Mouse (Mus musculus) neural tube, embryonic 14.5 days (tissue): ENCODE results near the gene Serp2. TPM values are rescaled to one million over a fixed set of nuclear protein-coding genes. Genes with fewer than 3 reads are reported as not detected.

ENCODE experiments used
- ATAC-seq: fragments of 200-750 bp; cut with Nextera tagmentation; 2 replicates; pipeline ENCODE4 v1.8.0; 2017; ENCODE audit warnings: low read depth, mild to moderate bottlenecking, moderate TSS enrichment, moderate library complexity
- H3K27ac ChIP-seq: fragments of 300-500 bp; sonication (generic); 2 replicates; pipeline ENCODE4 v1.5.1; 2014; ENCODE audit warnings: low read depth, mild to moderate bottlenecking, control low read depth, low read length, moderate library complexity, mixed read lengths
- H3K27me3 ChIP-seq: fragments of 300-500 bp; sonication (generic); 2 replicates; pipeline ENCODE4 v1.6.1; 2014; ENCODE audit warnings: low read length; ENCODE audit not compliant: control insufficient read depth, insufficient read depth
- H3K36me3 ChIP-seq: fragments of 300-500 bp; sonication (generic); 2 replicates; pipeline ENCODE4 v1.6.1; 2014; ENCODE audit warnings: low read length, mixed read lengths; ENCODE audit not compliant: control insufficient read depth, insufficient read depth
- H3K4me1 ChIP-seq: fragments of 300-500 bp; sonication (generic); 2 replicates; pipeline ENCODE4 v1.6.1; 2014; ENCODE audit warnings: low read length; ENCODE audit not compliant: control insufficient read depth, insufficient read depth
- H3K4me2 ChIP-seq: fragments of 300-500 bp; sonication (generic); 2 replicates; pipeline ENCODE4 v1.6.1; 2014; ENCODE audit warnings: mild to moderate bottlenecking, low read depth, low read length, control low read depth
- H3K4me3 ChIP-seq: fragments of 300-500 bp; sonication (generic); 2 replicates; pipeline ENCODE4 v1.5.1; 2014; ENCODE audit warnings: low read depth, low read length, control low read depth, mixed read lengths
- H3K9ac ChIP-seq: fragments of 300-500 bp; sonication (generic); replicated peaks from 2 replicates; pipeline ENCODE4 v1.6.1; 2014; ENCODE audit warnings: low read depth, mild to moderate bottlenecking, control low read depth, low read length, mixed read lengths
- H3K9me3 ChIP-seq: fragments of 300-500 bp; sonication (generic); 2 replicates; pipeline ENCODE4 v1.6.1; 2016; ENCODE audit warnings: low read length; ENCODE audit not compliant: control insufficient read depth
- WGBS: fragments of 180-500 bp; shearing (Covaris S2); extraction: QIAGEN DNeasy Blood & Tissue Kit; methylation state at CpG from one replicate; pipeline ENCODE4 v1.1.7; 2014; 5-methylcytosine and 5-hydroxymethylcytosine counted together
- polyA plus RNA-seq: library from polyadenylated mRNA; unstranded; fragments of >200 nt; fragmentation: Nextera tagmentation; extraction: Ambion mirVana; gene quantifications from 2 replicates; pipeline ENCODE4 v1.2.1, GENCODE M21; 2014

The Serp2 gene
- polyA plus RNA-seq, 1 experiment from 2014 or later, result 265 TPM

DNA sequence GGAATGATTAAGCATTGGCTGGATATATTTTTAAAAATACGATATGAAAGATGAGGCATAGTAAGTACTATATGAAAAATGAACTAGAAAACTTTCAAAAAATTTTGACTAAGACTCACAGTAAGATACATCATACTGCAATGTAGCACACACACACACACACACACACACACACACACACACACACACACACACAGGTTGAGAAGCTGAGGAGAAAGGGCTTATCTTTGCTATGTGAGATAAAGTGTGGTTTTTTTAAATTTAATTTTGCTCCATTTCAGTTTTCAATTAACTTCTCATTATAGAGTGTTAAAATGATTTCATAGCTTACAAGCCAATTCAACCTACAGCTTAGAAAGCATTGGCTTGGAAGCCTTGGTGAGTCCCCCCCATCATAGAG is 33.3 kb downstream of the Serp2 start:
- H3K9me3 ChIP-seq, result no peaks in the 10 kb centered on the region
- no peaks in the 10 kb centered on the region for H3K36me3 ChIP-seq
- H3K9ac ChIP-seq, result no peak overlapping the region
- no peak overlapping the region for H3K4me3 ChIP-seq
- H3K4me2 ChIP-seq, result no peak overlapping the region
- H3K4me1 ChIP-seq, result no peaks in the 10 kb centered on the region
- H3K27ac ChIP-seq, result no peak overlapping the region
- 72% methylated on average over 1 of the region's 1 CpGs for WGBS
- no peaks in the 10 kb centered on the region for H3K27me3 ChIP-seq
- ATAC-seq, result no peak

DNA sequence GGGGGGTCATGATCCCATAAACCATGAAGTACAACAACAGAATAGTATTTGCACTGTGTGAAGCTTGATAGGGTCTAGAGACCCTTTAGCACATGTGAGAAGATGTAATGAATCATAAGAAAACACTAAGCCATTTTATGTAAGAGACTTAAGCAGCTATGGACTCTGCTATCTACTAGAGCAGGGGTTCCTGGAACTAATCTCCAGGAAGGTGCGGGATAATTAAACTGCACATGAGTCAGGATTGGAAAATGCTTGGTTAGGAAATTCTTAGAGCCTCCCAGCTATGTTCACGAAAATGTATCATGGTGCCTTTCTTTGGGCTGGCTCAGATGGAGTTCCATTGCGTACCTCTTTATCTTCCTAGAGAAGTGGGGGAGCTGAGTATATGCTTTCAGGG is 35.4 kb downstream of the Serp2 start:
- Histone ChIP-seq H3K27ac (no peak overlapping the region), H3K27me3 (no peaks in the 10 kb centered on the region), H3K9ac (no peak overlapping the region), H3K4me2 (no peak overlapping the region), H3K36me3 (no peaks in the 10 kb centered on the region), H3K4me3 (no peak overlapping the region), H3K9me3 (no peaks in the 10 kb centered on the region), H3K4me1 (no peaks in the 10 kb centered on the region)
- ATAC-seq, result no peak
- WGBS, result 96% methylated on average over 3 of the region's 3 CpGs

DNA sequence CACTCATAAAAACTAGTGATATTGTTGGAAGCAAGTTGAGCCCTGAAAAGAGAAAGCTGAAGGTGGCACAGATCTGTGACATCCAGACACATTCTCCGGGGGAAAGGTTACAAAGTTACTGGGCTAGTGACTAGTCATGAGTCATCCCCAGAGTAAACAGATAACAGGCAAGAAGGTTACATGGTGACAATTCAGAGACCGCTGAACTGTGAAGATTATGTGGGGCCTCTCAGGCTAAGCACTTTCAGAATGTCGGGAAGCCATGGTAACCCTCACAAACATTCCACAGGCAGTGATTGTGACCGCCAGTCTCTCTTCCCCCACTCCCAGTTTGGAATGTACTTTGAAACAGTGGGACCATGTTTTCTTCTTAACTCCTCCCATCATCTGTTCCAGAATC is 36.1 kb downstream of the Serp2 start:
- H3K9me3 ChIP-seq, result no peaks in the 10 kb centered on the region
- no peak overlapping the region for H3K4me3 ChIP-seq
- H3K9ac ChIP-seq, result no peak overlapping the region
- H3K27me3 ChIP-seq, result no peaks in the 10 kb centered on the region
- ATAC-seq, result no peak
- 56% methylated on average over 4 of the region's 4 CpGs for WGBS
- no peaks in the 10 kb centered on the region for H3K36me3 ChIP-seq
- no peak overlapping the region for H3K4me2 ChIP-seq
- no peaks in the 10 kb centered on the region for H3K4me1 ChIP-seq
- no peak overlapping the region for H3K27ac ChIP-seq

DNA sequence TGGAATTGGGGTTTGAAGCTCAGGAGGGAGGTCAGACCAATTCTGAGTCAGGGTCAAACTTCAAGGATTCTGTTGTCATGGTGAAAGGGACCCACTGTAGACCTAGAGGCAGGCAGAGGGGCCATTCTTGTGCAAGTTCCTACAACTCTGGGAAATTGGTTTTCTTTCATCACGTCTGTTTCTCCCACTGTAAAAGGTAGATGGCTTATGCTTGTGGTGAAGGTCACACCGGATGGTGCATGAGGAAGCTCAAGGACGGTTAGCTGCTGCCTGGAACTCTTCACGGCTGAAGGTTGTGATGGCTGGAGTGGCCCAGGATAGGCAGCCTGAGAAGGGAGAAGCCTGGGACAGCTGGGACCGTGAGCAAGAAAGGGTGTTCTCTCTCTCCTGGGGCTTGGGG is 38.5 kb downstream of the Serp2 start:
- no peaks in the 10 kb centered on the region for H3K36me3 ChIP-seq
- no peak for ATAC-seq
- H3K4me3 ChIP-seq, result no peak overlapping the region
- no peak overlapping the region for H3K9ac ChIP-seq
- no peaks in the 10 kb centered on the region for H3K9me3 ChIP-seq
- no peak overlapping the region for H3K27ac ChIP-seq
- H3K4me1 ChIP-seq, result peaks cover 9% of the 10 kb centered on the region
- H3K4me2 ChIP-seq, result no peak overlapping the region
- H3K27me3 ChIP-seq, result no peaks in the 10 kb centered on the region
- 89% methylated on average over 5 of the region's 5 CpGs for WGBS

DNA sequence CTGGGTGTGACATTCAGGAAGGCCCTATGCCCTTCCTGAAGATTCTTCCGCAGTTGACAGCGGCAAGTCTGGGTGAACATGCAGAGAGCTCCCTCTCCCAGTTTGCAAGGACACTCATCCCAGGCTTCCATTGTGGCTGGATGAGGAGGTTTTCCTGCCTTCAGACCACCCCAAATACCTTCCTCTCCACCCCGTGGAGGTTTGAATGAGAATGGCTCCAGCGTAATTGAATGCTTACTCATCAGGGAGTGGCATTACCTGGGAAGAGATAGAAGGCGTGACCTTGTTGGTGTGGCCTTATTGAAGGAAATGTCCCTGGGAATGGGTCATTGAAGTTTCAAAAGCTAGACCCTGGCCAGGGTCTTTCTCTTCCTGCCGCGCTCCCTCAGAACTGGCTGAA is 41.1 kb downstream of the Serp2 start:
- Histone ChIP-seq H3K27me3 (no peaks in the 10 kb centered on the region), H3K36me3 (no peaks in the 10 kb centered on the region), H3K27ac (no peak overlapping the region), H3K4me3 (no peak overlapping the region), H3K4me2 (no peak overlapping the region), H3K4me1 (peaks cover 11% of the 10 kb centered on the region), H3K9me3 (no peaks in the 10 kb centered on the region), H3K9ac (no peak overlapping the region)
- no peak for ATAC-seq
- WGBS, result 79% methylated on average over 7 of the region's 7 CpGs

DNA sequence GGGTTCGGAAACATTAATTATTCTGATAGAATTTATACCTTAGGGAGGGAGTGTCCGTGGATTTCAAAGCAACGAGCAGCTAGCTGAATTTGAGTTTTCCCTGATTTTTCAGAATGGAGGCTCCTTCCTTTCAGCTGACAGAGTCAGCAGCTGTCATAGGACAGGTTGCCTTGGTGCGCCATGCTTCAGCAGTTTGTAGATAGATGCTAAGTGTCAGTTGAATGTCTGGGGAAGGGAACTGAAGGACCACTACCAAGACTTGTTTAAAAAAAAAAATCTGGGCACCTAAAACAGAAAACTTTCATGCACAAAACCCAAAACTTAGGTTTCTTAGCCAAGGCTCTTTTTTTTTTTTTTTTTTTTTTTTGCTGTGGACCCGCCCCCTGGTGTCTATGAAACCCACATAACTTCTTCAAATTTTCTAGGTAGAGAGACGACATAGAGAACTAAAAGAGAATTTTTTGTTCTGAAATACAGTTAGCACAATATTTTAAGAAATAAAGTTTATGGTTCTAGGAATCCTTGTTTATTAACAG is 42.6 kb downstream of the Serp2 start:
- Histone ChIP-seq H3K27ac (no peak overlapping the region), H3K4me3 (no peak overlapping the region), H3K9me3 (no peaks in the 10 kb centered on the region), H3K4me2 (no peak overlapping the region), H3K4me1 (peaks cover 11% of the 10 kb centered on the region), H3K9ac (no peak overlapping the region), H3K27me3 (no peaks in the 10 kb centered on the region), H3K36me3 (no peaks in the 10 kb centered on the region)
- ATAC-seq, result no peak
- 51% methylated on average over 6 of the region's 6 CpGs for WGBS

DNA sequence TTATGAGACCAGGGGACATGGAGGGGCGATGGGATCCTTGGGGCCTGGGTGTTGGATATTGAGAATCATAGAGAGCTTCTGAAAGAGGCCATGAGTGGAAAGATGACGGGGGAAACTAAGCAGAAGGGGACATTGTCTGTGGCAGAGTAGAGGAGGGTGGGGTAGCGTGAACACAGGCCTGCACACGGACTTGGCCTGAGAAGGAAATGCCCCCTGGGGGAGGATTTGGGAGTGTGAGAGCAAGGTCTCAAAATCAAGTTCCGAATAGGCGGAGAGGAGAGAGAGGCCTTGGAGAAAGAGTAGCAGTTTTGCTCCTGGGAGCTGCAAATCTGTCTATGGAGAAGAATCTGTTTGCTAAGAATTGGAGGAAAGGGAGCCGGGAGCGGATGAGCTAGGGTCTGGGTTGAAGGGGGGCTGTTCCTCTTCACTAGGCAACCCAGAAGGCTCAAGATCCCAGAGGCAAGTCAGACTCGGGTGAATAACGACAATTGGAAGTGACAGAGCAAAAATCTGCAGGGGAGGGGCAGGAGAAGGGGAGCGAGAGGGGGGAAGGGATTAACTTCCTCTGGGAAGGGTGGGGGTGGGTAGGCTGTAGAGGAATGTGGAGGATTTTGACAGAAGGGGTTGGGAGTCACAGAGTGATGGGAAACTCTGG is 43.2 kb downstream of the Serp2 start:
- no peak overlapping the region for H3K4me2 ChIP-seq
- H3K27ac ChIP-seq, result no peak overlapping the region
- no peak overlapping the region for H3K4me3 ChIP-seq
- peaks cover 11% of the 10 kb centered on the region for H3K4me1 ChIP-seq
- 0 out of 2 replicates have a peak overlapping the region, but pooled peaks have one; percentile 21 for H3K9ac ChIP-seq
- ATAC-seq, result peak; percentile 59; the same call in 1 of the 2 replicates
- 22% methylated on average over 11 of the region's 11 CpGs for WGBS
- no peaks in the 10 kb centered on the region for H3K9me3 ChIP-seq
- no peaks in the 10 kb centered on the region for H3K36me3 ChIP-seq
- no peaks in the 10 kb centered on the region for H3K27me3 ChIP-seq

DNA sequence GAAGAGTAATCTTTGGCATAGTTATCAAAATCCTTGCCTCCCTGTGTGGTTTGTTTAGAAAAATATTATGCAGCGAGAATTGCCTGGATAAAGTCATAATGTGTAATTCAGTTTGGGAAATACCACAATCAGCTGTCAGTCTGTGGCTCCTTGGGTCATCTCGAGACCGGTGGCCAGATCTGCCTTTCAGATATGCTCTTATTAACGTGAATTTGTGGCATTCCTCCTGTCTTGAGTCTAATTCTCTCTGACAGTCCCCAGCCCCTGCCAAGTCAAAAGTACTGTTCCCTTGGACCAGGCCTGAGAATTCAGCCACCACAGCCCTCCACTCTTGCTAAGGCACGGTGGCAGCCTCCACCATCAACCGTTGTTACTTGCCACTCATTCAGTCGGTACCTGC is 44.7 kb downstream of the Serp2 start:
- WGBS, result 92% methylated on average over 7 of the region's 7 CpGs

DNA sequence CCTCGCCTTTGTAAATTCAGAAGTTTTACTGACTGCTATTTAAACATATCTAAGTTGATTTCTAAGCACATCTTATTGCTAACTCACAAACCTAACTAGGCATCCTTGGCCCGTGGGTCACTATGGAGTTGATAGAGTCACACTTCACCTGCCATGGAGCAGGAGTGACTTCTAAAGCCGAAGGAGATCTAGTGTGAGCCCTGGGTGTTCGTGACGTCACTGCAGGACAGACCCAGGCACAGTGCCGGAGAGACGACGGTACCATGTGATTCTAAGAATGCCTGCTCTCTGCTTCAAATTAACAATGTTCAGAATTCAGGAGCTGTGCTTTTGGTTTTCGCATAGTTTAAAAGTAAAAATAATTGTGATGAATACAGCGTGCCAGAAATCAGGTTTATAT is 48.0 kb downstream of the Serp2 start:
- ATAC-seq, result no peak
- Histone ChIP-seq H3K4me1 (peaks cover 21% of the 10 kb centered on the region), H3K27me3 (no peaks in the 10 kb centered on the region), H3K9ac (no peak overlapping the region), H3K4me3 (no peak overlapping the region), H3K27ac (no peak overlapping the region), H3K9me3 (no peaks in the 10 kb centered on the region), H3K4me2 (no peak overlapping the region), H3K36me3 (peaks cover 6% of the 10 kb centered on the region; the same call in 1 of the 2 replicates)
- 75% methylated on average over 10 of the region's 10 CpGs for WGBS

More for the DNA sequence above, 44.7 kb downstream of the Serp2 start:
- H3K4me3 ChIP-seq, result no peak overlapping the region
- H3K9ac ChIP-seq, result no peak overlapping the region
- H3K36me3 ChIP-seq, result no peaks in the 10 kb centered on the region; the same call in 1 of the 2 replicates
- H3K4me1 ChIP-seq, result peaks cover 22% of the 10 kb centered on the region
- no peak overlapping the region for H3K27ac ChIP-seq
- H3K4me2 ChIP-seq, result no peak overlapping the region
- no peaks in the 10 kb centered on the region for H3K9me3 ChIP-seq
- no peaks in the 10 kb centered on the region for H3K27me3 ChIP-seq
- no peak for ATAC-seq
